10 mouse cellular contexts compared by ENCODE assay signal in the genomic region with DNA sequence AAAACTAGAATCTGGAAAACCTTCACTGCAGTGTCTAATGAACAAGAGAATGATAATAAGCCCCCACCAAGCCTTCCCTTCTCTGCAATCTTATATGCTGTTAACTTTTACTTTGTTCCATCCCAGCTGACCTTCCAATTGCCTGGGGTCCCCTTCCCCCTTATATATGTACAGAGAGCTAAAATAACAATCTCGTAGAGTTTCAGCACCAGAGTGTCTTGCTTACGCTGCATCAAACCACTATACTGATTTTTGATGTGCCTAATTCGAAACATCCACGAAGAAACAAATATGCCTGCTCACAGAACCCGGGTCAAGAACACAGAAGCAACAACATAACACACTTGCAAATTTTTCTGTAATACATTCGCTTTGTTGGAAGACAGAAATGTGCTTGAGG. TPM values are rescaled to one million over a fixed set of nuclear protein-coding genes. Genes with fewer than 3 reads are reported as not detected.
A peak's percentile ranks its signal among the peaks of the same experiment; 100 is the strongest.
DNase-seq lines count a peak whose midpoint lies in the region; ATAC-seq and TF ChIP-seq lines count a peak whose summit lies in the region.
"Had no signal": no experiment of that assay in that cellular context is flagged by ENCODE, and none has a peak within 500 bp of the region (broad histone marks: within the 10 kb centered on the region; RNA-seq: fewer than 3 reads in every experiment).

No protein-coding gene starts in this region.

- H3K9me3 ChIP-seq in heart, postnatal 0 days (replicated peaks; ENCODE audit: control insufficient read depth, low read length), result no peaks in the 10 kb centered on the region
- H3K9me3 ChIP-seq in forebrain, embryonic 13.5 days (replicated peaks), result no peaks in the 10 kb centered on the region
- H3K9me3 ChIP-seq in midbrain, embryonic 10.5 days (replicated peaks), result no peaks in the 10 kb centered on the region
- H3K9me3 ChIP-seq: lung, embryonic 15.5 days had no signal

- 0 out of 2 replicates have a peak overlapping the region, but pooled peaks have one; percentile 81 for H3K9ac ChIP-seq in heart, postnatal 0 days (replicated peaks; ENCODE audit: low read depth, low read length)
- H3K9ac ChIP-seq in forebrain, embryonic 13.5 days, result peak overlapping the region; percentile 86

- no peak for DNase-seq in heart, postnatal 0 days (ENCODE audit: low spot score)
- DNase-seq in heart, adult 8-10 months (ENCODE audit: low spot score), result no peak
- DNase-seq in midbrain, embryonic 10.5 days (ENCODE audit: low spot score), result no peak
- no peak for DNase-seq in embryo, embryonic 10.5 days (ENCODE audit: low spot score)
- DNase-seq in layer of hippocampus, adult 9-10 months (ENCODE audit: low spot score), result no peak
- no peak for DNase-seq in gastrocnemius, postnatal 36 days
- DNase-seq: thymus, postnatal 36 days had no signal

- H3K4me3 ChIP-seq in heart, postnatal 0 days (ENCODE audit: low read depth, low read length), result peak overlapping the region; percentile 95; the same call in 1 of the 2 replicates
- peak overlapping the region; percentile 73; the same call in 1 of the 2 replicates for H3K4me3 ChIP-seq in cortical plate, adult 2 months (ENCODE audit: insufficient read depth, low read length)
- H3K4me3 ChIP-seq in forebrain, embryonic 13.5 days, result peak overlapping the region; percentile 85
- H3K4me3 ChIP-seq in midbrain, embryonic 10.5 days, result peak overlapping the region; percentile 95

- intact Hi-C loops in gastrocnemius, postnatal 36 days (cut with DNase I), result no loop called here

- TF ChIP-seq POLR2A in cortical plate, adult 2 months (IDR thresholded peaks at IDR 0.05; ENCODE audit: extremely low read depth, insufficient read depth, low read length), result no peak

- peak overlapping the region; percentile 88 for H3K4me2 ChIP-seq in heart, postnatal 0 days (ENCODE audit: low read depth, low read length)
- peak overlapping the region; percentile 73 for H3K4me2 ChIP-seq in forebrain, embryonic 13.5 days

- 80% methylated on average over 6 of the region's 6 CpGs for WGBS in heart, postnatal 0 days
- WGBS in forebrain, embryonic 13.5 days, result 40% methylated on average over 6 of the region's 6 CpGs
- WGBS in midbrain, embryonic 10.5 days, result 60% methylated on average over 6 of the region's 6 CpGs

- TF ChIP-seq EP300 in heart, postnatal 0 days (IDR thresholded peaks at IDR 0.05; ENCODE audit: low read depth), result no peak

- TF ChIP-seq CTCF in heart, postnatal 0 days (IDR thresholded peaks at IDR 0.05; ENCODE audit: low read depth), result no peak
- TF ChIP-seq CTCF in cortical plate, adult 2 months (IDR thresholded peaks at IDR 0.05; ENCODE audit: extremely low read depth, insufficient read depth, low read length), result no peak

- H3K4me1 ChIP-seq in heart, postnatal 0 days (ENCODE audit: control insufficient read depth, insufficient read depth), result no peaks in the 10 kb centered on the region
- no peaks in the 10 kb centered on the region; the same call in 1 of the 2 replicates for H3K4me1 ChIP-seq in cortical plate, adult 2 months (ENCODE audit: control insufficient read depth, insufficient read depth, low read length)
- peaks cover 20% of the 10 kb centered on the region for H3K4me1 ChIP-seq in forebrain, embryonic 13.5 days
- H3K4me1 ChIP-seq in midbrain, embryonic 10.5 days, result peaks cover 28% of the 10 kb centered on the region

- no peak overlapping the region for H3K27ac ChIP-seq in heart, postnatal 0 days (ENCODE audit: low read depth)
- no peak overlapping the region for H3K27ac ChIP-seq in cortical plate, adult 2 months (ENCODE audit: insufficient read depth, low read length)
- no peak overlapping the region for H3K27ac ChIP-seq in forebrain, embryonic 13.5 days
- H3K27ac ChIP-seq in midbrain, embryonic 10.5 days (replicated peaks), result peak overlapping the region; percentile 96; the same call in 1 of the 2 replicates
- H3K27ac ChIP-seq: lung, embryonic 15.5 days had no signal

- no peaks in the 10 kb centered on the region for H3K27me3 ChIP-seq in heart, postnatal 0 days (ENCODE audit: control insufficient read depth, insufficient read depth, low read length)
- no peaks in the 10 kb centered on the region for H3K27me3 ChIP-seq in forebrain, embryonic 13.5 days
- no peaks in the 10 kb centered on the region for H3K27me3 ChIP-seq in midbrain, embryonic 10.5 days (ENCODE audit: low read depth, poor library complexity, severe bottlenecking)

- H3K36me3 ChIP-seq in heart, postnatal 0 days (replicated peaks; ENCODE audit: control insufficient read depth, insufficient read depth, low read length), result no peaks in the 10 kb centered on the region
- no peaks in the 10 kb centered on the region for H3K36me3 ChIP-seq in forebrain, embryonic 13.5 days (ENCODE audit: poor library complexity, severe bottlenecking)
- H3K36me3 ChIP-seq in midbrain, embryonic 10.5 days, result peaks cover 6% of the 10 kb centered on the region; the same call in 1 of the 2 replicates
- H3K36me3 ChIP-seq: lung, embryonic 15.5 days had no signal

- no peak for ATAC-seq in heart, postnatal 0 days (ENCODE audit: insufficient read depth, low read depth)
- no peak for ATAC-seq in forebrain, embryonic 13.5 days

RNA-seq across cellular contexts. Expression of a gene that starts 1.6 kb away (rescaled TPM):
- 4.3 and 9.6 TPM in 2 replicates for total RNA-seq in heart, postnatal 0 days (2014; rRNA removed; ENCODE audit: low replicate concordance)
- polyA plus RNA-seq in heart, postnatal 0 days (2015; fragmentation: Nextera tagmentation; extraction: Ambion mirVana), result 1.5 TPM in 2 replicates
- 1 to 10 TPM; 3.7 to 4.3 (median 4.0) TPM for total RNA-seq in heart, adult 8-10 months (2022)
- polyA plus RNA-seq in cortical plate, adult 2 months (2012; rRNA removed), result 84.6 and 98.0 TPM in 2 replicates
- polyA plus RNA-seq in forebrain, embryonic 13.5 days (2015; fragmentation: Nextera tagmentation; extraction: Ambion mirVana), result 27.0 and 28.8 TPM in 2 replicates
- 19.4 and 27.4 TPM in 2 replicates for polyA plus RNA-seq in midbrain, embryonic 10.5 days (2016; fragmentation: Nextera tagmentation; extraction: Ambion mirVana)
- total RNA-seq in gastrocnemius, postnatal 36 days (2021), result 1 to 10 TPM; 1.8 to 2.2 TPM

RNA-seq across cellular contexts. Expression of a gene that starts 20.7 kb away (rescaled TPM):
- 9.7 and 18.7 TPM in 2 replicates for total RNA-seq in heart, postnatal 0 days (2014; rRNA removed; ENCODE audit: low replicate concordance)
- 8.4 and 8.5 TPM in 2 replicates for polyA plus RNA-seq in heart, postnatal 0 days (2015; fragmentation: Nextera tagmentation; extraction: Ambion mirVana)
- total RNA-seq in heart, adult 8-10 months (2022), result 1 to 10 TPM; 4.1 to 7.3 (median 5.7) TPM
- polyA plus RNA-seq in cortical plate, adult 2 months (2012; rRNA removed), result 57.7 and 64.0 TPM in 2 replicates
- 39.5 and 46.6 TPM in 2 replicates for polyA plus RNA-seq in forebrain, embryonic 13.5 days (2015; fragmentation: Nextera tagmentation; extraction: Ambion mirVana)
- polyA plus RNA-seq in midbrain, embryonic 10.5 days (2016; fragmentation: Nextera tagmentation; extraction: Ambion mirVana), result 44.3 and 47.4 TPM in 2 replicates
- total RNA-seq in gastrocnemius, postnatal 36 days (2021), result 1 to 10 TPM; 4.9 to 5.5 TPM
